Mouse (Mus musculus): ENCODE results near the gene Gm10382. TPM values are rescaled to one million over a fixed set of nuclear protein-coding genes. Genes with fewer than 3 reads are reported as not detected.

Gm10382 gene
- polyA plus RNA-seq (2012; ENCODE audit: insufficient read depth, low replicate concordance) = 0.53 and 1.9 TPM in 2 replicates

DNA sequence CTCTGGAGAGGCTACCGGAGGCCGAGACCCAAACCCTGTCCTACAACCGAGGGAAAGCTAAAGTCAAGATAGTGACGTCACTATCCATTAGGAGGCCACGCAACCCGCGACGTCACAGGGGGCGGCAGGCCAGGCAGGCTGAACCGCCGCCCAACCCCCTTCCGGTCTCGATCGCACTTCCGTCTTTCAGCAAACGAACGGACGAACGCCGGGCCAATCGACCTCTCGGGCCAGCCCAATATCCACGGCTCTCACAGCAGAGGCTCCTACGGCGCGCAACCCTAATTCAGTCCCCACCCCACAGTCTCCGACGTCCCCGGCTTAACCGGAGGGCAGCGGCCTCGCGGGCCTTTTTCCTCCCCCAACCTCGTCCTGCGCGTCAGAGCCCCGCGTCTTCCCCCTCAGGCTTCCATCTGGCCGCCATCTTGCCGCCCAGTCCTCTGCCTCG, at the start of gene Gm10382:
TSS of gene Gm10382 (plus strand) at position 192 of the 448 bp plus-strand sequence.
- TF ChIP-seq FLI1 (IDR thresholded peaks at IDR 0.05; ENCODE audit: low read length) (peak; percentile 64; the same call in 1 of the 2 replicates), GATA1 (IDR thresholded peaks at IDR 0.05; ENCODE audit: borderline replicate concordance, low read length) (no peak)

GRCm38 (mm10) chr5:125339851-125340531, 49.1 kb upstream of the Gm10382 start:
- TF ChIP-seq FLI1 (IDR thresholded peaks at IDR 0.05; ENCODE audit: low read length) (no peak), GATA1 (IDR thresholded peaks at IDR 0.05; ENCODE audit: borderline replicate concordance, low read length) (no peak)
- Histone ChIP-seq H3K4me1 (peaks cover 82% of the 10 kb centered on the region), H3K27me3 (replicated peaks) (no peaks in the 10 kb centered on the region), H3K9me3 (peaks cover 6% of the 10 kb centered on the region), H3K36me3 (replicated peaks; ENCODE audit: low read length) (peaks cover 37% of the 10 kb centered on the region), H3K4me3 (replicated peaks) (peak overlapping the region; percentile 100)

More for the DNA sequence above, at the start of gene Gm10382:
- Histone ChIP-seq H3K36me3 (replicated peaks; ENCODE audit: low read length) (peaks cover 29% of the 10 kb centered on the region), H3K9me3 (no peaks in the 10 kb centered on the region), H3K4me3 (replicated peaks) (peak within 1 kb of the TSS; percentile 96), H3K4me1 (peaks cover 50% of the 10 kb centered on the region), H3K27me3 (replicated peaks) (no peaks in the 10 kb centered on the region)

- H3K4me1 ChIP-seq = peaks cover 84% of the 10 kb centered on the region
- no peak for TF ChIP-seq GATA1 (IDR thresholded peaks at IDR 0.05; ENCODE audit: borderline replicate concordance, low read length)
- TF ChIP-seq FLI1 (IDR thresholded peaks at IDR 0.05; ENCODE audit: low read length) = no peak
- peaks cover 6% of the 10 kb centered on the region for H3K9me3 ChIP-seq
- H3K4me3 ChIP-seq (replicated peaks) = peak within 1 kb of the TSS; percentile 100
- no peaks in the 10 kb centered on the region for H3K27me3 ChIP-seq (replicated peaks)
- peaks cover 33% of the 10 kb centered on the region for H3K36me3 ChIP-seq (replicated peaks; ENCODE audit: low read length)
These were observed 48.4 kb upstream of the Gm10382 start, which contains the start of gene Scarb1 for GRCm38 (mm10) chr5:125340547-125341262. Gene Scarb1 (minus strand): TSS chr5:125341094.

- TF ChIP-seq GATA1 (IDR thresholded peaks at IDR 0.05; ENCODE audit: borderline replicate concordance, low read length) = no peak
- no peak for TF ChIP-seq FLI1 (IDR thresholded peaks at IDR 0.05; ENCODE audit: low read length)
- H3K4me1 ChIP-seq = peaks cover 84% of the 10 kb centered on the region
- peaks cover 24% of the 10 kb centered on the region for H3K36me3 ChIP-seq (replicated peaks; ENCODE audit: low read length)
- H3K4me3 ChIP-seq (replicated peaks) = peak overlapping the region; percentile 100
- H3K27me3 ChIP-seq (replicated peaks) = no peaks in the 10 kb centered on the region
- peaks cover 6% of the 10 kb centered on the region for H3K9me3 ChIP-seq
These were observed 47.5 kb upstream of the Gm10382 start for GRCm38 (mm10) chr5:125341459-125342090.

DNA sequence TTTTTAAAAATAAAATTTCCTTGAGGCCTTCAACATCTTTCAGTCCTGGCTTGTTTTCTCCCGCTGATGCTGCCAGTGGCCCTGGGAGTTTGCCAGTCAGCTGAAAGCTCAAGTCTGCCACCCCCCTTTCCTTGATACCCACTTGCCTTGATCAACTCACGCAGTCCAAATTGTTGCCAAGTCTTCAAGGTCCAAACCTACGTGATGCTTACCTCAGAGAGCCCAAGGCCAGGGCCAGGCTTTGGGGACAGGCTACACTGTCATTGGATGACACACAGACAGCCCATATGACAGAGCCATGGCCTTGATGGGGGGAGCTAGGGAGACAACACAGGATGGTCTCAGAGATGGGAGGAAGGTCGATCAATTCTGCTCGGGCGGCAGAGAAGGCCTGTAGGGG, 44.8 kb upstream of the Gm10382 start:
- no peak for TF ChIP-seq FLI1 (IDR thresholded peaks at IDR 0.05; ENCODE audit: low read length)
- no peak for TF ChIP-seq GATA1 (IDR thresholded peaks at IDR 0.05; ENCODE audit: borderline replicate concordance, low read length)
- Histone ChIP-seq H3K4me3 (replicated peaks) (no peak overlapping the region), H3K36me3 (replicated peaks; ENCODE audit: low read length) (peaks cover 8% of the 10 kb centered on the region), H3K4me1 (peaks cover 78% of the 10 kb centered on the region), H3K9me3 (peaks cover 6% of the 10 kb centered on the region), H3K27me3 (replicated peaks) (peaks cover 2% of the 10 kb centered on the region)

DNA sequence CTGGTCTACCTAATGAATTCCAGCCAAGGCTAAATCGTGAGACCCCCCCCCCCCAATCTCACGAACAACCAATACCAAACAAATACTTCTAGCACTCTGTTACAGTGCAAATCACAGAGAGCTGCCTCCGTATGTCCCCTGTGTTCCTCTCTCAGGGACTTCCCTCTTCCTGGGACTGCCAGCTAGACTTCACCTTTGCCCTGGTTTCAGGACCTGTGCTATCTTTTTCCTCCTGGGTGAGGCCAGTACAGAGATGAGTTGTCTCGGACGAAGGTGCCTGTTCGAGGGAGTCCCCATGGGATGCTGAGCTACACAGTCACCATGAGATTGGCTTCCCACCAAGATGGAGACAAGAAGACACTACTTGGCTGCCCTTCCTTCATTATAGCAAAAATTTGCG, 41.1 kb upstream of the Gm10382 start:
- TF ChIP-seq FLI1 (IDR thresholded peaks at IDR 0.05; ENCODE audit: low read length) = no peak
- no peak for TF ChIP-seq GATA1 (IDR thresholded peaks at IDR 0.05; ENCODE audit: borderline replicate concordance, low read length)

DNA sequence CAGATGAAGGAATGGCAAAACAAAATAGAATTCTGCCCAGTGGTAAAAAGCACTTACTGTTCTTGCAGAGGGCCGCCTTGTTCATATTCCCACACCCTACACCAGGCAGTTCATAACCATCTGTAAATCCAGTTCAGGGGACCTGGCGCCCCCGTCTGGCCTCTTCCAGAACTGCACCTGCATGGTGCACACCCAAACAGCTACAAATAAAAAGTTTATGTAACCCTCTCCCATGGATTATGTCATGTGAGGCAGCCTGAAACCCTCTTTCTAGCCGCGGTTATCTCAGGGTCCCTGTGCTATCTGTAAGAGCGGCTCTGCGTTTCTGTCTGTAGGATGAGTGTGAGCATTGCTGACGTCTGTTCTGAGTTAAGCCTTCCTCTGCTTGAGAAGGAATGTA, 40.6 kb upstream of the Gm10382 start:
- TF ChIP-seq GATA1 (IDR thresholded peaks at IDR 0.05; ENCODE audit: borderline replicate concordance, low read length) (no peak), FLI1 (IDR thresholded peaks at IDR 0.05; ENCODE audit: low read length) (no peak)
- peaks cover 82% of the 10 kb centered on the region for H3K4me1 ChIP-seq

More for the DNA sequence above, 41.1 kb upstream of the Gm10382 start:
- Histone ChIP-seq H3K9me3 (peaks cover 10% of the 10 kb centered on the region), H3K4me3 (replicated peaks) (peak overlapping the region; percentile 16), H3K4me1 (peaks cover 85% of the 10 kb centered on the region), H3K27me3 (replicated peaks) (peaks cover 10% of the 10 kb centered on the region), H3K36me3 (replicated peaks; ENCODE audit: low read length) (peaks cover 8% of the 10 kb centered on the region)

DNA sequence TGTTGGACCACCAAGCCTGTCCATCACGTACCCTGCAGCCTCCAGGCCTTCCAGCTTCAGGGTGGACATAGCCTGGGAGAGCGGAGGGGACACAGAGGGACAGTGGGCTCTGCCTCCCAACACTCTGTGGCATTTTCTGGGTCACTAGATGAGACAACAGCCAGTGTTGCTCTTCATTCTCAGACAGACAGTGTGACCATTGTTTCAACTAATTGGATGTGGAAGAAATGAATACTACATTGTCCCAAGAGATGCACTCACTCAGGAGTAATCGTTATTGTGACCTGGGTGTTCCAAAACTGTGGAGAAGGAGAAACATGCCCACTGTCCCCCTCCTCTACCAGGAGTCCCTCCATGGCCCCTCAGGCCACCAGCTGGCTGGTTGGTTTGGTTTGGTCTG, 39.7 kb upstream of the Gm10382 start:
- Histone ChIP-seq H3K27me3 (replicated peaks) (peaks cover 13% of the 10 kb centered on the region), H3K4me1 (peaks cover 76% of the 10 kb centered on the region), H3K4me3 (replicated peaks) (peak overlapping the region; percentile 4), H3K9me3 (peaks cover 17% of the 10 kb centered on the region), H3K36me3 (replicated peaks; ENCODE audit: low read length) (peaks cover 3% of the 10 kb centered on the region)
- TF ChIP-seq GATA1 (IDR thresholded peaks at IDR 0.05; ENCODE audit: borderline replicate concordance, low read length) = no peak
- TF ChIP-seq FLI1 (IDR thresholded peaks at IDR 0.05; ENCODE audit: low read length) = no peak

More for the DNA sequence above, 40.6 kb upstream of the Gm10382 start:
- Histone ChIP-seq H3K9me3 (peaks cover 15% of the 10 kb centered on the region), H3K4me3 (replicated peaks) (no peak overlapping the region), H3K27me3 (replicated peaks) (peaks cover 10% of the 10 kb centered on the region), H3K36me3 (replicated peaks; ENCODE audit: low read length) (peaks cover 8% of the 10 kb centered on the region)

DNA sequence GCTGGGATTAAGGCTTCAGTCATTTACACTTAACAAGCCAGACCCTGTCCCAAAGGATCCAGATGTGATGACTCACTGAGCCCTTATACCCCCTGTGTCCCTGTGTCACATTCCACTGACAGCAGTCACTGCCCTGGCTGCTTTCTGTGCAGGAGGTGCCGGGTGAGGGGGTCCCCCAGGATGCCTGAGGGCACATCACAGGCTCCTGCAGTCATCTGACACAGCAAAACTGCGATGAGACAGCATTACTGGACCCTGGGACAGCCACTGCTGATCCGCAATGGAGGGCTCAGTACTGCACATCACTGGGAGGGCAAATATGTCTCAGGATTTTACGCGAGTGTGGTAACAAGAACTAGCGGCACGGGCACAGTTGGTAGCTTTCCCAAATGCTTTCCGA, 38.1 kb upstream of the Gm10382 start:
- H3K4me3 ChIP-seq (replicated peaks) = peak overlapping the region; percentile 11
- no peak for TF ChIP-seq GATA1 (IDR thresholded peaks at IDR 0.05; ENCODE audit: borderline replicate concordance, low read length)
- TF ChIP-seq FLI1 (IDR thresholded peaks at IDR 0.05; ENCODE audit: low read length) = no peak
- H3K4me1 ChIP-seq = peaks cover 70% of the 10 kb centered on the region
- H3K27me3 ChIP-seq (replicated peaks) = peaks cover 29% of the 10 kb centered on the region
- H3K36me3 ChIP-seq (replicated peaks; ENCODE audit: low read length) = no peaks in the 10 kb centered on the region
- H3K9me3 ChIP-seq = peaks cover 13% of the 10 kb centered on the region
